Mouse (Mus musculus) layer of hippocampus, postnatal 14 days (tissue): ENCODE data around the gene Sult2b1. TPM values are rescaled to one million over a fixed set of nuclear protein-coding genes. Genes with fewer than 3 reads are reported as not detected.

ENCODE experiments used
- DNase-seq, 2 experiments: peaks; one replicate each; pipeline ENCODE4 v3.0.0; 2021 to 2022; ENCODE audit warnings: low spot score in 2 of 2, mixed read lengths in 1 of 2
- total RNA-seq, 2 experiments: library from RNA; stranded (reverse); gene quantifications; 2 replicates each; pipeline ENCODE4 v1.2.3; 2021

Gene Sult2b1
- total RNA-seq, 2 experiments from 2014 or later, result 8.7 to 12.0 TPM

DNA sequence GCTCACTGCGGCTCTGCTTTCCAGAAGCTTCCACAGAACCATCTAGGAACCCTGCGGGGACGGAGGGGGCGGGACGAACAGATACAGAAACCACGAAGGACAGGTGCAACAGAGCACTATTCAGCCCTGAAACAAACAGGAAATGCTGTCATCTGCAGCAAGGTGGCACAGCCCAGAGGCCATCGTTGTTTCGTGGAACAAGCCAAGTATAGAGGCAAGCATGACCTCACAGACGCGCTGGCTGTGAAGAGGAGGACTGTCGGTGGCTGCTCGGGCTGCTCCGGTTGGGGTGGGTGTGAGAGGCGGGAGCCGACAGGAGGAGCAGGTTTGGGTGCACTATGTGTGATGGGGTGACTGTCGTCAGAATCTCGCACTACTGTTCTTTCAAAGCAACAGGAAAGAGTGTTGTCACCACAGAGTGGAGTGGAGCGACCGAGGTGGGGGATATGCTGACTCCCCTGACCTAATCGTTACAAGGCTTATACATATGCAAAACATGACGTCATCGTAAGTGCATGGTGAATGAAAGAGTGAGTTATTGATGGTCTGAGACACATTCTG is 5.3 kb downstream of the Sult2b1 start:
- no peak for DNase-seq

- DNase-seq, result no peak
Observed at GRCm38 (mm10) chr7:45775237-45775636, 9.2 kb downstream of the Sult2b1 start.

DNA sequence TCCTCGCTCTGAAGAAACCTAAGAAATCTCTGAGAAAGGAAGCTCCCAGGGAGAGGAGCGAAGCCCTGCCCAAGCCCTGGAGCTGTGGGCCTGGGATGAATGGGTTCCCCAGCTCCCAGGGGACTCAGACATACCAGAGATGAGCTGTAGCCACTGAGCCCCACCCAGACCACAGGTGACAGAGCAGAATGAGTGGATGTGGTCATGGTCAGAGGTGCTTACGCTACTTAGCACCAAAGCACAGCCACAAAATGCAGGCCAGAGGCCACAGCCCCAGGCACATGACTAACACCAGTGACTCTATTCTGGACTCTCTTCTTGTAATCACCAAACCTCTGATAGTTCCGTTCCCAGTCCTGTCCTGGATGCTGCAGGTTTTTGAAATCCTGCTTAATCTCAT is 13.4 kb downstream of the Sult2b1 start:
- DNase-seq, result no peak

DNA sequence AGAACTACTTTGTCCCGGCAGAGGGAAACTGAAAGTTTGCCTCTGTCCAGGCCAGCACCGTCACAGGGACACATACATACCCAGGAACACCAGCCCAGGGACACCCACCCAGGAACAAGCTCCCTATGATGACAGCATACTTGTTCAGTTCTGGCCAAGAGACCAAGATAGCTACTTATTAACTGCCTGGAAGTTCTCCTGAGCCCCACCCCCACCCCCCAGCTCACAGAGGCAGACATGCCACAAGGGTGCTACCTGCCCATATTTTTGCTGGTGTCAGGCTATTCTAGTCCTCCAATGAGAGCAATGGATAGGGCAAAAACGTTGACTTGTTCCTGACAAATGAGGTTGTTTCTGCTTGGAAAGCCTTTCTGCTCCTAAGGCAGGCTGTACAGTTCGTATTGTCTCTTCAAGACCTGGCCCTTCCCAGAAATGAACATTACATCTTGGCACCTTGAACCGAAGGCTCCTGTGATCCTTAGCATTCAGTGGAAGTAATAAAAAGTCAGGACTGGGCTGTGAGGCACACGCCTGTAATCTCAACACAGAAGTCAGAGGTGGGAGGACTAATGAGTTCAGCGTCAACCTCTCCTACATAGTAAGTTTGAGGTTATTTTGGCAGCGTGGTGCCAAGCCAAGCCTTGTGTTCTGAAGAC is 13.9 kb downstream of the Sult2b1 start:
- no peak for DNase-seq

GRCm38 (mm10) chr7:45767500-45767899 is 17.0 kb downstream of the Sult2b1 start:
- no peak for DNase-seq

DNA sequence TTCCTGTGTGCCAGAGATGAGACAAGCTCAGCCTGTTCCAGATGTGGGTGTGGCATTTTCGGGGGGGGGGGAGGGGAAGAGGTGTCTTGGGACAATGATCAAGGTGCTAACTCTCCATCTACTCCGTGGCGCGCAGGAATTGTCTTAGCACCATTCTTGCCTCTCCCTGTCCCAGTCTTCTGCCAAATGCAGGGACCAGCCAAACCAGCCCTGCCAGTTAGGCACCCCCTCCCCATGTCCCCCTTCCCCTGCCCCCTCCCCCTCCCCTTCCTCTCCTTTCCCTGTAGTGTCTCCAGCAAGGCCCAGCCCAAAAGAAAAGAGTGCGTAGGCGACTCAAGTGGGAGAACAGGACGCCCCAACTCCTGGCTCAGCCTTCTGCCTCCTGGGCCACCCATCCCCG is 17.7 kb downstream of the Sult2b1 start:
- no peak for DNase-seq

GRCm38 (mm10) chr7:45765995-45766394 is 18.5 kb downstream of the Sult2b1 start:
- no peak for DNase-seq

DNA sequence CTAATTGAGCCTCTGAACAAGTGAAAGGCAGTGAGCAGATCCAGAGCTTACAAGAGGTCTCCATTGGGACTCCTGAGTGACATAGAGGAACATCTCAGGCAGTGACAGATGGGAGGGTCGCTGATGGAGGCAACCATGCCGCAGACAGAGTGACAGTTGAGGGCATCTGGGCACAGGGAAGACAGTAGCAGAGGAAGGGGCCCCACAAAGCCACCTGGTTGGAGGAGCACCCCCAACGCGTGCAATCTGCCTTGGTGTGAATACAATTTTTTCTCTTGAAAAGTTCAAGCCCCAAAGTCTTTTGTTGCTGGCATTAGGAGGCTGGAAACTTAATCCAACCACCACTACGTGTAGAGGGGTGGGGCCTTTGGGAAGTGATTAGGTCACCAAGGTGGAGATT is 24.3 kb downstream of the Sult2b1 start:
- no peak for DNase-seq

- no peak for DNase-seq
Observed at GRCm38 (mm10) chr7:45759400-45759799, 25.1 kb downstream of the Sult2b1 start.

DNA sequence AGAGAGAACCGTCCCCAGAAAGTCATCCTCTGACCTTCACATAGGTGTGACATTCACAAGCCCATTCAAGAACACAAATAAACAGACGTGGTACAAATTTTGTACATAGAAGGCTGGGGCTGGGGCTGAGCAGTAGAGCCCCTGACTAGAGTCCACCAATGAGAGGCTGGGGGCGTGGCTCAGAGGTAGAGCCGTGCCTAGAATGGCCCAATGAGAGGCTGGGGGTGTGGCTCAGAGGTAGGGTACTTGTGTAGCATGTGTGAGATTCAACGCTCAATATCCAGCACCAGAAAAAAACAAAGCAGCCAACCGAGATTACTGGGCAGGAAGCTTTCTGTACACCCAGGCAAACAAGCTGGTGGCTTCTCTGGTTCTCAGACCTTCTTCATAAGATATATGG is 28.8 kb downstream of the Sult2b1 start:
- DNase-seq, result no peak

GRCm38 (mm10) chr7:45750162-45750561 is 34.3 kb downstream of the Sult2b1 start:
- DNase-seq, result no peak

DNA sequence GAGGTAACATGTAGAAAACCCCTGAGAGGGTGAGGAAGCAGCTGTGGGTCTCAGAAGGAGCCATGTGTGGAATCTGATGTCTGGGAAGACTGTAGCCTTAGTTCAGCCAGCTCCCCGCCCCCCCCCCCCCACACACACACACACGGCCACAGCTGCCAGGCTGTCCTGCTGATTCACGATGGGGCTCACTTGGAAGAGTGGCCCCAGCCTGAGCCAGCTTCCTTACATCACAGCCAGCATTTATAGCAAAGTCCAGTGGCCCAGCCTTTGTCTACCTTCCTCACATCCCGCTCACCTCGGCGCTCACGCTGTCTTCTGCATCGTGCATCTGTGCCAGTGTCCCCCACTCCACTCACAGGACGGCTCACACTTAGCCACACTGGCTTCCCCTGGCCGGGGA is 35.1 kb downstream of the Sult2b1 start:
- DNase-seq, result no peak

- no peak for DNase-seq
Observed at GRCm38 (mm10) chr7:45748110-45748509, 36.4 kb downstream of the Sult2b1 start.

GRCm38 (mm10) chr7:45747450-45747849 is 37.0 kb downstream of the Sult2b1 start:
- no peak for DNase-seq

DNA sequence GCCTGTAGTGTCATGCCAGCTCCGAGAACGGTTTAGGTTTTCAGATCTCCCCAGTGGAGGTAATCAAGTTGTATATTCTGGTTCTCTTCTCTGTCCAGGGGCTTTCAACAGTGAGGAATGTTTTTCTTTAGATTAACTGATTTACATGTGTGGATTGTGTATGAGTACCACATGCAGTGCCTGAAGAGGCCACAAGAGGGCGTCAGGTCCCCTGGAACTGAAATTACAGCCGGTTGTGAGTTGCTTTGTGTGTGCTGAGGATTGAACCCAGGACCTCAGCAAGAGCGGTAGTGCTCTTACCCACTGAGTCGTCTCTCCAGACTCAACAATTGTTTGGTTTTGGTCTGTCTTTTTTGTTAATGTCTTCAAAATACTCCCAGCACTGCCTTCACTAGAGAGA is 38.0 kb downstream of the Sult2b1 start:
- no peak for DNase-seq

DNA sequence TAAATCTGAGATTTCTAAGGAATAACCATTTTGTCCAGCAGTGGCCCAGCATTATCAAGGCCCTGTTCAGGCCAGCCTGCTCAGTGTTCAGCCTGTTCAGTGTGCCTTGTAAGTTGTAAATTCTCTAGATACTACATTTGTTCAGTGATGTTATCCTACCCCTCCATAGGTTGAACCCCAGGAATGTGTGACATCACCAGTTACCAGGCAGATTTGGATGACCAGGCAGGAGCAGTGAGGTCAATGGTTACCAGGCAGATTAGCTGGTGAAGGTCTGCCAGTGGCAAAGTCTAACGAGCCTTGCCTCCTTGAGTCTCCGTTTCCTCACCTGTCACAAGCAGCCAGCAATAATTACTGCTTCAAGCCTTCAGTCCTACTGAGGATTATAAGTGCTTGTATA is 40.1 kb downstream of the Sult2b1 start:
- peak; percentile 51 to 68 for DNase-seq

GRCm38 (mm10) chr7:45742338-45742737 is 42.1 kb downstream of the Sult2b1 start:
- DNase-seq, result peak; percentile 80 to 86

DNA sequence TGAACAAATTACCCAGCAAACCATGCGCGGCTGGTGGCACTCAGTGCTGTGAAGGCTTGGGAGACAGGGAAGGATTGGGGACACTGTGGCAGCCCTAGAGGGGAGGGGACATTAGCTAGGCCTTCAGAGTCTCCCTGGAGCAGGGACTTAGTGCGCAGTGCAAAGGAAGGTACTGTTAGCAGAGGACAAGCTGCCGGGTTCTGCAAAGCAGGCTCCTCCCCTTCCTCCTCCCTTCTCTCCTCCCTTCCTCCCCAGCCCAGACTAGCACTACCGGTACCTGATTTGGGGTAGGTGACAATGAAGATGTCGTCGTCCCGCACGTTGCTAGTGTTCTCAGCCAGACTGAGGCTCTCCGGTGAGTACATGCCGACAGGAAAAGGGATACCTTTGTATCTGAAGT is 42.7 kb downstream of the Sult2b1 start:
- DNase-seq, result peak in 1 of 2 experiments; percentile 31

- no peak for DNase-seq
Observed at GRCm38 (mm10) chr7:45741308-45741707, 43.2 kb downstream of the Sult2b1 start.

GRCm38 (mm10) chr7:45739820-45740219 is 44.6 kb downstream of the Sult2b1 start:
- DNase-seq, result no peak

GRCm38 (mm10) chr7:45739162-45739763 is 45.2 kb downstream of the Sult2b1 start:
- DNase-seq, result peak; percentile 76 to 90

GRCm38 (mm10) chr7:45733477-45733876 is 51.0 kb downstream of the Sult2b1 start:
- no peak for DNase-seq
